Comparison of ENCODE assay signal across 13 mouse cellular contexts in genomic region chr17:44026786-44027185, GRCm38 (mm10). TPM values are rescaled to one million over a fixed set of nuclear protein-coding genes. Genes with fewer than 3 reads are reported as not detected.
DNase-seq lines count a peak whose midpoint lies in the region; ATAC-seq lines count a peak whose summit lies in the region.
"Had no signal": no experiment of that assay in that cellular context is flagged by ENCODE, and none has a peak within 500 bp of the region (broad histone marks: within the 10 kb centered on the region; RNA-seq: fewer than 3 reads in every experiment).

No protein-coding gene starts in this region.

- no peaks in the 10 kb centered on the region for H3K36me3 ChIP-seq in heart, embryonic 13.5 days
- no peaks in the 10 kb centered on the region for H3K36me3 ChIP-seq in forebrain, embryonic 16.5 days (ENCODE audit: control insufficient read depth, insufficient read depth)
- H3K36me3 ChIP-seq in midbrain, embryonic 15.5 days (replicated peaks) = no peaks in the 10 kb centered on the region

- ATAC-seq in cerebellum, adult (ENCODE audit: insufficient number of reproducible peaks, low FRiP score, low TSS enrichment) = no peak
- no peak for ATAC-seq in heart, embryonic 13.5 days (ENCODE audit: extremely low read depth, insufficient number of reproducible peaks, low FRiP score, low TSS enrichment)
- ATAC-seq in forebrain, embryonic 16.5 days = peak; percentile 25
- 0 out of 2 replicates have a peak, but pooled peaks have one; percentile 19 for ATAC-seq in midbrain, embryonic 15.5 days (replicated peaks)

- H3K27ac ChIP-seq in heart, embryonic 13.5 days (replicated peaks) = peak overlapping the region; percentile 94
- H3K27ac ChIP-seq in forebrain, embryonic 16.5 days (ENCODE audit: low read length) = peak overlapping the region; percentile 89; the same call in 1 of the 2 replicates
- peak overlapping the region; percentile 77 for H3K27ac ChIP-seq in midbrain, embryonic 15.5 days

- H3K9ac ChIP-seq in heart, embryonic 13.5 days = peak overlapping the region; percentile 19; the same call in 1 of the 2 replicates
- H3K9ac ChIP-seq in forebrain, embryonic 16.5 days (replicated peaks; ENCODE audit: low read depth, low read length) = no peak overlapping the region
- no peak overlapping the region for H3K9ac ChIP-seq in midbrain, embryonic 15.5 days

- intact Hi-C loops in heart, postnatal 25 days (cut with DNase I) = loop anchor here (5.0 kb wide), 1 partner anchor 224 kb away; the partner anchor contains the start of gene Rcan2

- peak overlapping the region; percentile 53 for H3K4me2 ChIP-seq in heart, embryonic 13.5 days
- H3K4me2 ChIP-seq in forebrain, embryonic 16.5 days (ENCODE audit: low read length) = peak overlapping the region; percentile 39
- peak overlapping the region; percentile 19; the same call in 1 of the 2 replicates for H3K4me2 ChIP-seq in midbrain, embryonic 15.5 days

- no peak overlapping the region for H3K4me3 ChIP-seq in heart, embryonic 13.5 days
- H3K4me3 ChIP-seq in forebrain, embryonic 16.5 days (replicated peaks; ENCODE audit: low read length) = no peak overlapping the region
- H3K4me3 ChIP-seq in midbrain, embryonic 15.5 days = no peak overlapping the region

- no peaks in the 10 kb centered on the region for H3K27me3 ChIP-seq in heart, embryonic 13.5 days (replicated peaks)
- no peaks in the 10 kb centered on the region for H3K27me3 ChIP-seq in forebrain, embryonic 16.5 days (replicated peaks; ENCODE audit: control insufficient read depth, insufficient read depth, low read length)
- H3K27me3 ChIP-seq in midbrain, embryonic 15.5 days (replicated peaks) = no peaks in the 10 kb centered on the region

- peak; percentile 60 to 70 for DNase-seq in cerebellum, postnatal 10 days
- DNase-seq in heart, postnatal 25 days (ENCODE audit: low spot score) = no peak
- DNase-seq in right cerebral cortex, postnatal 25 days = no peak
- no peak for DNase-seq in MN1 (ENCODE audit: low spot score)
- DNase-seq: adrenal gland, postnatal 25 days; kidney, adult 9 months; liver; lung, postnatal 14 days; thymus, adult 18-20 months had no signal

- H3K4me1 ChIP-seq in heart, embryonic 13.5 days = peaks cover 48% of the 10 kb centered on the region
- H3K4me1 ChIP-seq in forebrain, embryonic 16.5 days (replicated peaks; ENCODE audit: control insufficient read depth, insufficient read depth, low read length) = peaks cover 25% of the 10 kb centered on the region
- H3K4me1 ChIP-seq in midbrain, embryonic 15.5 days = peaks cover 15% of the 10 kb centered on the region

- H3K9me3 ChIP-seq in heart, embryonic 13.5 days = no peaks in the 10 kb centered on the region
- no peaks in the 10 kb centered on the region for H3K9me3 ChIP-seq in forebrain, embryonic 16.5 days (ENCODE audit: control insufficient read depth, low read length)
- H3K9me3 ChIP-seq in midbrain, embryonic 15.5 days = no peaks in the 10 kb centered on the region

RNA-seq across cellular contexts. Expression of gene Enpp5, which starts 51.8 kb away (rescaled TPM):
- polyA plus RNA-seq in heart, embryonic 13.5 days (2015; fragmentation: Nextera tagmentation; extraction: Ambion mirVana) = 15.8 and 16.2 TPM in 2 replicates
- total RNA-seq in heart, postnatal 25 days (2021) = 10 to 100 TPM; 10.1 to 10.6 TPM
- 75.7 and 90.0 TPM in 2 replicates for polyA plus RNA-seq in forebrain, embryonic 16.5 days (2015; fragmentation: Nextera tagmentation; extraction: Ambion mirVana)
- polyA plus RNA-seq in midbrain, embryonic 15.5 days (2015; fragmentation: Nextera tagmentation; extraction: Ambion mirVana) = 112 and 121 TPM in 2 replicates

Comparison
In these comparisons a context has a peak if more than half of its experiments do, and no peak if none do; other contexts are left out.
1. DNase-seq: peak in cerebellum, postnatal 10 days (2 of 2); none in heart, postnatal 25 days (single experiment), right cerebral cortex, postnatal 25 days (single experiment) and MN1 (single experiment).
2. ATAC-seq: peak in forebrain, embryonic 16.5 days (single experiment) and midbrain, embryonic 15.5 days (single experiment); none in cerebellum, adult (single experiment) and heart, embryonic 13.5 days (single experiment).
3. Peak in every context shown above with its lines, with median percentiles within 50 percentile points of each other: H3K27ac ChIP-seq and H3K4me2 ChIP-seq.